Mouse (Mus musculus) bone marrow macrophage, adult 2 months (primary cell): ENCODE results near the gene Hydin.

ENCODE experiments used
- CTCF ChIP-seq: IDR thresholded peaks from 2 replicates; pipeline ENCODE4 v1.5.1; 2012; ENCODE audit warnings: low read depth, mild to moderate bottlenecking, low read length, moderate library complexity
- POLR2A ChIP-seq: IDR thresholded peaks from 2 replicates; pipeline ENCODE4 v1.6.1; 2012; ENCODE audit warnings: mild to moderate bottlenecking, low read depth, low read length, borderline replicate concordance

- TF ChIP-seq CTCF, result no peak
- no peak for TF ChIP-seq POLR2A
These were observed 106.9 kb downstream of the Hydin start for GRCm38 (mm10) chr8:110373695-110374094.
